Mouse (Mus musculus) stomach, postnatal 0 days (tissue): ENCODE measurements around the gene Fchsd2. TPM values are rescaled to one million over a fixed set of nuclear protein-coding genes. Genes with fewer than 3 reads are reported as not detected.

Experiments used
- ATAC-seq: fragments of 200-750 bp; cut with Nextera tagmentation; 2 replicates; pipeline ENCODE4 v1.8.0; 2017; ENCODE audit not compliant: low FRiP score, low TSS enrichment
- DNase-seq: peaks from one replicate; pipeline ENCODE4 v3.0.0-alpha.2; 2016; ENCODE audit warnings: low spot score
- H3K27ac ChIP-seq: fragments of 300-500 bp; sonication (generic); replicated peaks from 2 replicates; pipeline ENCODE4 v1.5.1; 2014; ENCODE audit warnings: mild to moderate bottlenecking, control low read depth
- H3K27me3 ChIP-seq: fragments of 300-500 bp; sonication (generic); 2 replicates; pipeline ENCODE4 v1.6.1; 2014; ENCODE audit warnings: low read length; ENCODE audit not compliant: control insufficient read depth, insufficient read depth
- H3K36me3 ChIP-seq: fragments of 300-500 bp; sonication (generic); 2 replicates; pipeline ENCODE4 v1.6.1; 2014; ENCODE audit warnings: low read length, mixed read lengths; ENCODE audit not compliant: control insufficient read depth, insufficient read depth
- H3K4me1 ChIP-seq: fragments of 300-500 bp; sonication (generic); replicated peaks from 2 replicates; pipeline ENCODE4 v1.6.1; 2014; ENCODE audit warnings: antibody characterized with exemption; ENCODE audit not compliant: control insufficient read depth, insufficient read depth
- H3K4me2 ChIP-seq: fragments of 300-500 bp; sonication (generic); replicated peaks from 2 replicates; pipeline ENCODE4 v1.6.1; 2014; ENCODE audit warnings: low read depth, mild to moderate bottlenecking, control low read depth, moderate library complexity
- H3K4me3 ChIP-seq: fragments of 300-500 bp; sonication (generic); 2 replicates; pipeline ENCODE4 v1.5.1; 2014; ENCODE audit warnings: low read depth, low read length, control low read depth
- H3K9ac ChIP-seq: fragments of 300-500 bp; sonication (generic); 2 replicates; pipeline ENCODE4 v1.6.1; 2014; ENCODE audit warnings: mild to moderate bottlenecking, low read length, control low read depth, mixed read lengths
- H3K9me3 ChIP-seq: fragments of 300-500 bp; sonication (generic); 2 replicates; pipeline ENCODE4 v1.6.1; 2016; ENCODE audit warnings: low read length; ENCODE audit not compliant: control insufficient read depth
- CTCF ChIP-seq: IDR thresholded peaks from 2 replicates; pipeline ENCODE4 v1.5.1; 2016; ENCODE audit warnings: antibody characterized with exemption, low read depth, mild to moderate bottlenecking, moderate library complexity
- EP300 ChIP-seq: optimal IDR thresholded peaks from 2 replicates; pipeline ENCODE3; 2016; ENCODE audit warnings: antibody characterized with exemption
- WGBS: fragments of 180-500 bp; shearing (Covaris S2); extraction: QIAGEN DNeasy Blood & Tissue Kit; methylation state at CpG from one replicate; pipeline ENCODE4 v1.1.7; 2014; 5-methylcytosine and 5-hydroxymethylcytosine counted together
- polyA plus RNA-seq: library from polyadenylated mRNA; unstranded; fragments of >200 nt; fragmentation: Nextera tagmentation; extraction: Ambion mirVana; gene quantifications from 2 replicates; pipeline ENCODE4 v1.2.1, GENCODE M21; 2015

Gene Fchsd2
- 6.4 and 6.9 TPM in 2 replicates for polyA plus RNA-seq

DNA sequence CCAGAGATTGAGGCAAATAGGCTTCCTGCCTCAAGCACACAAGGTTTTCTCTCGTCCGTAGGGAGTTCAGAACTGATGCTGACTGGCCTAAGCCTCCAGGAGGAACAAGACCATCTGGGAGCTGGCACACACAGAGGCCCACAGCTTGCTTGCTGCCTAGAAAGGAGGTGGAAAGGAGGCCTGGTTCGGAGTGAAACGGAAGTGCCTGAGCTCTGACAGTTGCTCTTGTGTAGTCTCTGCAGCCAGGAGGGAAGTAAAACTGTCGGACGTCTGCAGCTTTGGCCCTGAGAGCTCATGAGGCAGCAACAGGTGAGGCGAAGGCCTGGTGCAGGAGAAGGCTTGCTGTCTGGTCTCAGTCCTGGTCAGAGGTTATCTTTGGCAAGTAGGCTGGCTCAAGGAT lies at the start of gene Fchsd2:
TSS of gene Fchsd2 (plus strand) at position 246 of the 400 bp plus-strand sequence.
- Histone ChIP-seq H3K9me3 (no peaks in the 10 kb centered on the region), H3K27me3 (no peaks in the 10 kb centered on the region), H3K4me3 (no peak within 1 kb of the TSS), H3K36me3 (no peaks in the 10 kb centered on the region), H3K4me1 (0 out of 2 replicates have a peak, but pooled peaks cover 4% of the 10 kb centered on the region), H3K4me2 (no peak within 1 kb of the TSS), H3K9ac (no peak within 1 kb of the TSS), H3K27ac (no peak within 1 kb of the TSS)
- 59% methylated on average over 7 of the region's 7 CpGs for WGBS
- ATAC-seq (0 out of 2 replicates have a peak, but pooled peaks have one; percentile 26), DNase-seq (no peak)
- TF ChIP-seq EP300 (no peak), CTCF (no peak)

DNA sequence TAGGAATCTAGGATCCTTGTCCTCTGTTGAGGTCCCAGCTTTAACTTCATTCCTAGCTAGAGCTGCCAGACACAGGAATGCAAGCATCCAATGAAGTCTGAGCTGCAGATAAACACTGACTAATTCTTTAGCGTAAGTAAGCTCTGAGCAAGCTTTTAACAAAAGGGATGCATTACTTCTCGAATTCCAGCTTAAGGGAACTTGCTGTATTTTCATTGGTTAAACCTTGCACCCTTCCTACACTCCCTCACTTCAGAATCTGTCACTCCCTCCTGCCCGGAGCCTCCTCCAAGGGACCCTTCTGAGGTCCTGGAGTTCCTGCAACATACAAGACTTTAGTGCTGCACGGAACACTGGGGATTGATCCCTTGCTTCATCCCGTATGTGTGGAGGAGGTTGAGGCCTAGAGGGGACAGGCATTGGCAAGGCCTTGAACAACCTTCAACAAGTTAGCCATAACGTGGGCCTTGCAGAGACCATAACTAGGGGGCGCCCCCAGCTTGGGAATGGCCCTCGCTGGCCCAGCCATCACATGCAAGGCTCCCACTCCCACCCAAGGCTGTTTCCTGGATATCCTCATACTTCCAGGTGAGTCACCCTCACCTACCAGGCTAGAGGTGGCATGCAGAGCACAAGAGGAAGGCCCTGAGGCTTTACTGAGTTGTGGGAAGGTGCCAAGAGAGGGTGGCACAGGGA lies 48.7 kb upstream of the Fchsd2 start:
- no peak for DNase-seq
- H3K4me2 ChIP-seq: no peak overlapping the region
- peak overlapping the region; percentile 40 for H3K27ac ChIP-seq
- 38% methylated on average over 8 of the region's 8 CpGs for WGBS
- ATAC-seq: peak; percentile 20; the same call in 1 of the 2 replicates
- no peaks in the 10 kb centered on the region for H3K36me3 ChIP-seq
- H3K9me3 ChIP-seq: no peaks in the 10 kb centered on the region
- TF ChIP-seq EP300 (no peak), CTCF (no peak)
- H3K4me3 ChIP-seq: no peak overlapping the region
- H3K4me1 ChIP-seq: peaks cover 15% of the 10 kb centered on the region
- H3K9ac ChIP-seq: no peak overlapping the region
- H3K27me3 ChIP-seq: no peaks in the 10 kb centered on the region

DNA sequence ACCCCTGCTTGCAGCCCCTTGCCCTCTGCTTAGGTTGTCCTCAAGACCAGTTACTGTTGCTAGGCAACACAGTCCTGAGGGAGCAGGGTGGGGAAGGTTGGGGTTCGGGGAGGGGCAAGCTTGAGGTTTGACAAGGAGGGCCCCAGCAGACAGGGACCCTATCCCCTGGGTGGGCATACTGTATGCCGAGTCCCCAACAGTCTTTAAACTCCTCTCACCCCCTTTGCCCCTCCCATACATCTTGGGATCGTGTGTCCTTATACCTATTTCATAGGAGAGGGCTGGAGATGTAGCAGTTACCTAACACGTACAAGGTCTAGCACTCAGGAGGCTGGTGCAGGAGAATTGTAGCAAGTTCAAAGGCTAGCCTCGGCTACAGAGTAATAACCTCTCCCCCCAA lies 44.4 kb upstream of the Fchsd2 start:
- Histone ChIP-seq H3K4me2 (no peak overlapping the region), H3K4me1 (0 out of 2 replicates have a peak, but pooled peaks cover 4% of the 10 kb centered on the region), H3K36me3 (no peaks in the 10 kb centered on the region), H3K27me3 (no peaks in the 10 kb centered on the region), H3K27ac (no peak overlapping the region), H3K4me3 (no peak overlapping the region), H3K9me3 (no peaks in the 10 kb centered on the region), H3K9ac (no peak overlapping the region)
- DNase-seq (no peak), ATAC-seq (no peak)
- no peak for TF ChIP-seq CTCF
- no peak for TF ChIP-seq EP300
- 71% methylated on average over 5 of the region's 5 CpGs for WGBS

DNA sequence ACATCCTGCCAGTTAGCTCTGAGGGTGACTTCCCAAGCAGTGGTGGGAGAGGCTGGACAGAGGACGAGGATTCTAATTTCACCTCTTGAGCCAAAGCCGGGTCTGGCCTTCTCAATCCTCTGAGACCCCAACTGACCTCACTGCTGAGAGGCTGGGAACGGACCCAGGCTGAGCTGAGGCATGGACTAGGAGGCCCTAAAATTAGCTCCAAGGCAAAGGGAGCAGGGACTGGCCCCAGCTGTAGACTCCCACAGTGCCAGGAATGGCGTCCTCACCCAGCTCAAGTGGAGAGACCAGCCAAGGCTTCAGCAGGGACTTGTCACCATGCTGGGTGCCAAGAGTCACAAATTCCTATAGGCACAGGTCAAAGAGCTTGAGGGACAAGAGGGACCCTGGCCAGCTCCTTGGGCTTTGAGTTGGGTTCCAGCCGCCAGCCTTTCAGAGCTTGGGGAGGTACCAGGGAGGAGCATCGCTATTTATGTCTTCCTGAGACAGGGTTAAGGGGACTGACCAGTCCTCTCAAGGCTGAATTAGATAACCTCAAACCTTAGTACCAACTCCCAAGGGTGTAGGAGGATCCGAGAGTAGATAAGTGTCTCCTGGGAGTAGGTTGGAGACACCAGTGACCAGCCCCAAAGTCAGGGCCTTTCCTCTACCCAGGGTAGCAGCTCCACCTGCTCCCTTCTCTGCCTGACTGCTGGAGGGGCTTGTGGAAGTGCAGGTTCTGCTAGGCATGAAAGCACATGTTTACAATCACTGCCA lies 43.2 kb upstream of the Fchsd2 start:
- Histone ChIP-seq H3K9ac (no peak overlapping the region), H3K4me1 (no peaks in the 10 kb centered on the region), H3K27ac (0 out of 2 replicates have a peak overlapping the region, but pooled peaks have one; percentile 4), H3K9me3 (no peaks in the 10 kb centered on the region), H3K36me3 (no peaks in the 10 kb centered on the region), H3K27me3 (no peaks in the 10 kb centered on the region), H3K4me3 (no peak overlapping the region), H3K4me2 (no peak overlapping the region)
- ATAC-seq: no peak
- 57% methylated on average over 7 of the region's 7 CpGs for WGBS
- no peak for TF ChIP-seq CTCF
- DNase-seq: no peak

DNA sequence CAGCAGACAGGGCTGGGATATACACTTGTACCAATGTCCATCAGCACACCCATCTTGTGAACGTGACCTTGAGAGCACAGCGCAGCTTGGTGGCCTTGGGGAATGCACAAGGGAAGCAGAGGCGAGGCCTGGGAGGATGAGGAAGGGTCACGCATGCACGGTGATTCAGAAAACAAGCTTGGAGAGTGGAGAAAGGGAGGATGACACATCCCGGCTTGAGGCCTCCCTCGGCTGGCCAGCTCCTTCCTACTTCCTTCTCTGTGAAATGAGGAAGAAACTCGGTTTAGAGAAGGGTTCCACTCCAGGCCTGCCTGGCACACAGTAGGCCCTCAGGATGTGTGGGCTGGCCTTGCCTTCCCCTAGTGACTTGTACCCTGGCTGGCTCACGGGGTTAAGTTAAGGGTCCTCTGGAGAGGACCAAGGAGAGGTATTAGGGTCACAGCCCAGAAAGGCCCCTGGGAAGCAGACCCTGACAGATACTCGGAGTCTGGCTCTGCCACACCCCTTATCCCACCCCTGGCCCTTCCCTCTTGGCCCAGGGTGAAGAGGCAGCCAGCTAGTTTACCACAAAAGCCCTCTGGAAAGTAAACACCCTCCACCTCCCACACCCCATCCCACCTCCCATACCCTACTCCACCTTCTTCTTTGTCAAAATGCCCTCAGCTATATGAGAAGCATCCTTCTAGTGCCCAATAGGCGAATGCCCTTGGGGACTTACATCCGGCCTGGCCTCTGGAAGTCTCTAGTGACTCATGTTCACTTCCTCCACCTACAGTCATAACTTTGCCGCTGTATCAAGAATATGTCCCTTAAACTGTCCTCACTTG lies 41.7 kb upstream of the Fchsd2 start:
- peak; percentile 20 for ATAC-seq

More for the DNA sequence above, 41.7 kb upstream of the Fchsd2 start:
- WGBS: 62% methylated on average over 13 of the region's 13 CpGs
- no peak overlapping the region for H3K4me2 ChIP-seq
- no peaks in the 10 kb centered on the region for H3K27me3 ChIP-seq
- no peaks in the 10 kb centered on the region for H3K9me3 ChIP-seq
- TF ChIP-seq EP300: no peak
- TF ChIP-seq CTCF: no peak
- DNase-seq: no peak
- no peaks in the 10 kb centered on the region for H3K36me3 ChIP-seq
- H3K27ac ChIP-seq: no peak overlapping the region
- no peaks in the 10 kb centered on the region for H3K4me1 ChIP-seq
- H3K9ac ChIP-seq: no peak overlapping the region
- H3K4me3 ChIP-seq: no peak overlapping the region
